Mouse (Mus musculus): ENCODE measurements around the gene Clcn5.

The Clcn5 gene

GRCm38 (mm10) chrX:7319089-7319721 lies at the start of gene Clcn5:
Gene Clcn5, minus strand, starts transcription at chrX:7319358.
- peak; percentile 89 for DNase-seq (ENCODE audit: extremely low spot score)

- DNase-seq (ENCODE audit: extremely low spot score) = no peak
These were observed 6.3 kb upstream of the Clcn5 start for GRCm38 (mm10) chrX:7325455-7325854.

- peak; percentile 42 for DNase-seq (ENCODE audit: extremely low spot score)
These were observed 3.1 kb upstream of the Clcn5 start for GRCm38 (mm10) chrX:7322288-7322687.

GRCm38 (mm10) chrX:7320571-7320970 lies 1.4 kb upstream of the Clcn5 start:
- DNase-seq (ENCODE audit: extremely low spot score) = no peak

- no peak for DNase-seq (ENCODE audit: extremely low spot score)
These were observed 570 bp downstream of the Clcn5 start for GRCm38 (mm10) chrX:7318551-7319025.

GRCm38 (mm10) chrX:7315115-7315514 lies 4.0 kb downstream of the Clcn5 start:
- DNase-seq (ENCODE audit: extremely low spot score) = peak; percentile 10

GRCm38 (mm10) chrX:7314645-7315044 lies 4.5 kb downstream of the Clcn5 start:
- DNase-seq (ENCODE audit: extremely low spot score) = peak; percentile 3

GRCm38 (mm10) chrX:7308242-7308641 lies 10.9 kb downstream of the Clcn5 start:
- no peak for DNase-seq (ENCODE audit: extremely low spot score)

GRCm38 (mm10) chrX:7306861-7307260 lies 12.3 kb downstream of the Clcn5 start:
- DNase-seq (ENCODE audit: extremely low spot score) = no peak

GRCm38 (mm10) chrX:7292981-7293380 lies 26.2 kb downstream of the Clcn5 start:
- DNase-seq (ENCODE audit: extremely low spot score) = no peak

GRCm38 (mm10) chrX:7292151-7292768 lies 26.9 kb downstream of the Clcn5 start:
- DNase-seq (ENCODE audit: extremely low spot score) = no peak

- DNase-seq (ENCODE audit: extremely low spot score) = peak; percentile 4
These were observed 30.2 kb downstream of the Clcn5 start for GRCm38 (mm10) chrX:7288976-7289375.

GRCm38 (mm10) chrX:7287051-7287734 lies 32.0 kb downstream of the Clcn5 start:
- no peak for DNase-seq (ENCODE audit: extremely low spot score)

- no peak for DNase-seq (ENCODE audit: extremely low spot score)
These were observed 36.5 kb downstream of the Clcn5 start for GRCm38 (mm10) chrX:7282636-7283035.

GRCm38 (mm10) chrX:7279722-7280121 lies 39.4 kb downstream of the Clcn5 start:
- DNase-seq (ENCODE audit: extremely low spot score) = no peak

GRCm38 (mm10) chrX:7276564-7276963 lies 42.6 kb downstream of the Clcn5 start:
- no peak for DNase-seq (ENCODE audit: extremely low spot score)

GRCm38 (mm10) chrX:7261149-7261548 lies 58.0 kb downstream of the Clcn5 start:
- no peak for DNase-seq (ENCODE audit: extremely low spot score)

- no peak for DNase-seq (ENCODE audit: extremely low spot score)
These were observed 58.6 kb downstream of the Clcn5 start for GRCm38 (mm10) chrX:7260400-7261113.

GRCm38 (mm10) chrX:7259718-7260117 lies 59.4 kb downstream of the Clcn5 start:
- no peak for DNase-seq (ENCODE audit: extremely low spot score)

- DNase-seq (ENCODE audit: extremely low spot score) = no peak
These were observed 63.1 kb downstream of the Clcn5 start for GRCm38 (mm10) chrX:7256022-7256421.

- DNase-seq (ENCODE audit: extremely low spot score) = no peak
These were observed 115.1 kb downstream of the Clcn5 start for GRCm38 (mm10) chrX:7204099-7204498.

- no peak for DNase-seq (ENCODE audit: extremely low spot score)
These were observed 115.6 kb downstream of the Clcn5 start for GRCm38 (mm10) chrX:7203535-7203934.

All from embryo, embryonic 9.5 days (tissue).